Mouse (Mus musculus) stomach, embryonic 14.5 days (tissue): ENCODE measurements around the gene Nfatc3. TPM values are rescaled to one million over a fixed set of nuclear protein-coding genes. Genes with fewer than 3 reads are reported as not detected.

ENCODE experiments used
- ATAC-seq: fragments of 200-750 bp; cut with Nextera tagmentation; 2 replicates; pipeline ENCODE4 v1.8.0; 2017; ENCODE audit warnings: low read depth, moderate TSS enrichment; ENCODE audit not compliant: insufficient number of reproducible peaks, insufficient read depth, low FRiP score
- H3K27ac ChIP-seq: fragments of 300-500 bp; sonication (generic); 2 replicates; pipeline ENCODE4 v1.5.1; 2014; ENCODE audit warnings: mild to moderate bottlenecking, low read length, moderate library complexity, mixed read lengths
- H3K27me3 ChIP-seq: fragments of 300-500 bp; sonication (generic); 2 replicates; pipeline ENCODE4 v1.6.1; 2014; ENCODE audit warnings: low read length, control low read depth, mixed read lengths; ENCODE audit not compliant: control insufficient read depth, insufficient read depth
- H3K36me3 ChIP-seq: fragments of 300-500 bp; sonication (generic); 2 replicates; pipeline ENCODE4 v1.6.1; 2014; ENCODE audit warnings: mild to moderate bottlenecking, control low read depth, low read length, moderate library complexity, mixed read lengths; ENCODE audit not compliant: control insufficient read depth, insufficient read depth
- H3K4me1 ChIP-seq: fragments of 300-500 bp; sonication (generic); 2 replicates; pipeline ENCODE4 v1.6.1; 2014; ENCODE audit warnings: low read length, control low read depth, mixed read lengths; ENCODE audit not compliant: control insufficient read depth, insufficient read depth
- H3K4me2 ChIP-seq: fragments of 300-500 bp; sonication (generic); replicated peaks from 2 replicates; pipeline ENCODE4 v1.6.1; 2014; ENCODE audit warnings: low read depth, low read length, control low read depth
- H3K4me3 ChIP-seq: fragments of 300-500 bp; sonication (generic); 2 replicates; pipeline ENCODE4 v1.5.1; 2014; ENCODE audit warnings: low read depth, low read length, control low read depth
- H3K9ac ChIP-seq: fragments of 300-500 bp; sonication (generic); replicated peaks from 2 replicates; pipeline ENCODE4 v1.6.1; 2014; ENCODE audit warnings: low read depth, mild to moderate bottlenecking, control low read depth, low read length, moderate library complexity, mixed read lengths
- H3K9me3 ChIP-seq: fragments of 300-500 bp; sonication (generic); 2 replicates; pipeline ENCODE4 v1.6.1; 2016; ENCODE audit warnings: low read depth, low read length, control low read depth; ENCODE audit not compliant: control insufficient read depth
- WGBS: fragments of 180-500 bp; shearing (Covaris S2); extraction: QIAGEN DNeasy Blood & Tissue Kit; methylation state at CpG from one replicate; pipeline ENCODE4 v1.1.7; 2014; 5-methylcytosine and 5-hydroxymethylcytosine counted together
- polyA plus RNA-seq: library from polyadenylated mRNA; unstranded; fragments of >200 nt; fragmentation: Nextera tagmentation; extraction: Ambion mirVana; gene quantifications from 2 replicates; pipeline ENCODE4 v1.2.1, GENCODE M21; 2014

Gene Nfatc3
- polyA plus RNA-seq, 1 experiment from 2014 or later: 10.5 TPM

DNA sequence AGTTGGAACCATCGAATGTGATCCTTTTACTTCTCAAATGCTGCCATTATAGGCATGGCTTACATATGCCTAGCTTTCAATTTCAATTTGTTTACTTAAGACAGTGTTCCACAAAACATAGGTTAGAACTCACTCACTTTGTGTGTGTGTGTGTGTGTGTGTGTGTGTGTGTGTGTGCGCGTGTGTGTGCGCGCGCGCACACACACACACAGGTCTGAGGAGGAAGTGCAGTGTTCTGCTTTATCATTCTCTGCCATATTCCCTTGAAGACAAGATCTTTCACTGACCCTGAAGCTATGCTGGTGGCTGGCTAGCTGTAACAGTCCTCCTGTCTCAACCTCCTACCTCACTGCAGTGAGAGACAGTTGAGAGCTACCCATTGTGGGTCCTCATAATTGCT is 4.4 kb downstream of the Nfatc3 start:
- Histone ChIP-seq H3K9me3 (no peaks in the 10 kb centered on the region), H3K4me1 (peaks cover 13% of the 10 kb centered on the region), H3K4me2 (no peak overlapping the region), H3K36me3 (no peaks in the 10 kb centered on the region), H3K27ac (no peak overlapping the region), H3K27me3 (no peaks in the 10 kb centered on the region), H3K9ac (no peak overlapping the region), H3K4me3 (no peak overlapping the region)
- no peak for ATAC-seq
- WGBS: 87% methylated on average over 7 of the region's 7 CpGs

DNA sequence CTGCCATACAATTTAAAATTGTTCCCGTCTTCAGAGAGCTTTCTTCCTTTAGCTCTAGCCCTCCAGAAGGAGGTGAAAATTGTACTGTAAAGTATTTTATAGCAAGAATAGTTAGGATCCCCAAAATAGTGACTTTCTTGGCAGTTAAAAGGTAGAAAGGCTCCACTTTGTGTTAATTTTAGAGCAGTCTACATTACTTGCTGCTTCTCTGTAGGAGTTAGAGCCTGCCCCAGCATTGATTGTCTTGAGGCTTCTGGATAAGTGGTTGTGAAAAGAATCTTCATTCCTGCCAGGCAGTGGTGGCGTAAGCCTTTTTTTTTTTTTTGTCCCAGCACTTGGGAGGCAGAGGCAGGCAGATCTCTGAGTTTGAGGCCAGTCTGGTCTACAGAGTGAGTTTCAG is 8.1 kb downstream of the Nfatc3 start:
- H3K9ac ChIP-seq: no peak overlapping the region
- H3K4me1 ChIP-seq: peaks cover 7% of the 10 kb centered on the region
- WGBS: 95% methylated on average over 2 of the region's 2 CpGs
- no peak overlapping the region for H3K4me3 ChIP-seq
- no peaks in the 10 kb centered on the region for H3K27me3 ChIP-seq
- no peaks in the 10 kb centered on the region for H3K9me3 ChIP-seq
- no peak overlapping the region for H3K27ac ChIP-seq
- ATAC-seq: no peak
- H3K4me2 ChIP-seq: no peak overlapping the region
- no peaks in the 10 kb centered on the region for H3K36me3 ChIP-seq

DNA sequence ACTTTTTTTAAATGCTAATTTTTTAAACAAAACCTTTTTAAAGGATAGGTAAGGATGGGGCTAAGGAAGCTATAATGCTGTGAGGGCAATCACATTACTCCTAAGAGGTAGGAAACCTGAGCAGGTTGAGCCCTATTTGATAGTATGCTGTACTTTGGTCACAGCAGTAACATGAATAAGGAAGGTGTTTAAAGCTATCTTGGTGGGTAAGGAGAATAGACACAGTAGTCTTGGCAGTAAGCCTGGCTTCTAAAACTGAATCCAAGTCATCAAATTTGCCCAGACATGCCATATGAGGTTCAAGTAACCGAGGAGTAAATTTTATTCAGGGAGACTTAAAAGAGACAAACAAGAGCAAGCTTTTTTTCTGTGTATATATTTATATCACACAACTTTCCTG is 10.9 kb downstream of the Nfatc3 start:
- no peak overlapping the region for H3K4me3 ChIP-seq
- H3K36me3 ChIP-seq: no peaks in the 10 kb centered on the region
- H3K9ac ChIP-seq: no peak overlapping the region
- no peaks in the 10 kb centered on the region for H3K27me3 ChIP-seq
- H3K9me3 ChIP-seq: no peaks in the 10 kb centered on the region
- H3K4me1 ChIP-seq: no peaks in the 10 kb centered on the region
- 59% methylated on average over 1 of the region's 1 CpGs for WGBS
- no peak for ATAC-seq
- no peak overlapping the region for H3K4me2 ChIP-seq
- no peak overlapping the region for H3K27ac ChIP-seq

DNA sequence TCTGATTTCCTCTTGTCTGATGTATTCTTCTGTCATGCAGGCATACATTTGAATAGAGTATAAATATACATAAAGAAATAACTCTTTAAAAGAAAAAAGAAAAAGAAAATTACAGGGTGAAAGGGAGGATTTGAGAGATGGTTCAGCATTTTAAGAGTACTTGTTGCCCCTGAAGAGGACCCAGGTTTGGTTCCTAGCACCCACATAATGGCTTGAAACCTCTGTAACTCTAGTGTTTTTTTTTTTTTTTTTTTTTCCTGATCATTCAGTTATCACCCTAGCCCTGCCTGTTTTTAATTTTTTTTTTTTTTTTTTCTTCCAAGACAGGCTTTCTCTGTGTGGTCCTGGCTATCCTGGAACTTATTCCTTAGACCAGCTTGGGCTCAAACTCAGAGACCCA is 13.5 kb downstream of the Nfatc3 start:
- H3K36me3 ChIP-seq: no peaks in the 10 kb centered on the region
- no peak overlapping the region for H3K27ac ChIP-seq
- no peak overlapping the region for H3K4me2 ChIP-seq
- no peaks in the 10 kb centered on the region for H3K4me1 ChIP-seq
- no peak overlapping the region for H3K4me3 ChIP-seq
- H3K27me3 ChIP-seq: no peaks in the 10 kb centered on the region
- H3K9me3 ChIP-seq: no peaks in the 10 kb centered on the region
- no peak overlapping the region for H3K9ac ChIP-seq
- ATAC-seq: no peak

DNA sequence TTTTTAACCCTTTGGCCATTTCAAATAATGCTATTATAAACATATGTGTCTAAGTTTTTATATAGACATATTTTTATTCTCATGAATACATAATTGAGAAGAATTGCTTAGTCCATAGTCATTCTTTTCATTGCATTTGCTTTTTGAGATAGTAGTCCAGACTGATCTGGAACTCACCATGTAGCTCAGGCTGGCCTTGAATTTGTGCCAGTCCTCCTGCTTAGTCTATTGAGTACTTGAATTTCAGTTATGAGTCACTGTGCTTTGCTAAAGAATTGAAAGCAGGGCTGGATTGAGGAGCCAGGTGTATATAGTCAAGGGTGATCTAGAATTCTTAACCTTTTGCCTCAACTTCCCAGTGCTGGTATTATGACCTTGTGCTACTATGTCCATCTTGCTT is 15.6 kb downstream of the Nfatc3 start:
- no peak overlapping the region for H3K4me3 ChIP-seq
- H3K4me2 ChIP-seq: no peak overlapping the region
- H3K27ac ChIP-seq: no peak overlapping the region
- H3K9me3 ChIP-seq: no peaks in the 10 kb centered on the region
- H3K4me1 ChIP-seq: no peaks in the 10 kb centered on the region
- peaks cover 7% of the 10 kb centered on the region; the same call in 1 of the 2 replicates for H3K36me3 ChIP-seq
- ATAC-seq: no peak
- no peak overlapping the region for H3K9ac ChIP-seq
- no peaks in the 10 kb centered on the region for H3K27me3 ChIP-seq

DNA sequence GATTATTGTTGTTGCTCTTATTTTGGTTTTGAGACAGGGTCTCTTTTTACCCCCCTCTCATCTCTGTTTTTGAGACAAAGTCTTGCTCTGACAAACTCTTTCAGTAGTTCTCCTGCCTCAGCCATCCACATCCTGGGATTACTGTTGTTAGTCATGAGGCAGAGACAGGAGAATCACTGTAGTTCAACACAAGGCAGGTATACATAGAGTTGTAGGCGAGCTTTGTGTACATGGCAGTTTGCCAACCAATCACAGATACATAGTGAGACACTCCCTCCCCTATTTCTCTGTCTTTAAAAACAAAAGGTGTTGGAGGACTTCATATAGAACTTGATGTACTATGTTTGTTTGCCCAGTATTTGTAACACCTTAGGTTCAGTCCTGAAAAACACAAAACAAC is 16.0 kb downstream of the Nfatc3 start:
- H3K4me2 ChIP-seq: no peak overlapping the region
- no peak overlapping the region for H3K9ac ChIP-seq
- H3K4me3 ChIP-seq: no peak overlapping the region
- H3K4me1 ChIP-seq: no peaks in the 10 kb centered on the region
- H3K27me3 ChIP-seq: no peaks in the 10 kb centered on the region
- H3K9me3 ChIP-seq: no peaks in the 10 kb centered on the region
- H3K27ac ChIP-seq: no peak overlapping the region
- no peak for ATAC-seq
- peaks cover 11% of the 10 kb centered on the region; the same call in 1 of the 2 replicates for H3K36me3 ChIP-seq
- WGBS: 80% methylated on average over 1 of the region's 1 CpGs

DNA sequence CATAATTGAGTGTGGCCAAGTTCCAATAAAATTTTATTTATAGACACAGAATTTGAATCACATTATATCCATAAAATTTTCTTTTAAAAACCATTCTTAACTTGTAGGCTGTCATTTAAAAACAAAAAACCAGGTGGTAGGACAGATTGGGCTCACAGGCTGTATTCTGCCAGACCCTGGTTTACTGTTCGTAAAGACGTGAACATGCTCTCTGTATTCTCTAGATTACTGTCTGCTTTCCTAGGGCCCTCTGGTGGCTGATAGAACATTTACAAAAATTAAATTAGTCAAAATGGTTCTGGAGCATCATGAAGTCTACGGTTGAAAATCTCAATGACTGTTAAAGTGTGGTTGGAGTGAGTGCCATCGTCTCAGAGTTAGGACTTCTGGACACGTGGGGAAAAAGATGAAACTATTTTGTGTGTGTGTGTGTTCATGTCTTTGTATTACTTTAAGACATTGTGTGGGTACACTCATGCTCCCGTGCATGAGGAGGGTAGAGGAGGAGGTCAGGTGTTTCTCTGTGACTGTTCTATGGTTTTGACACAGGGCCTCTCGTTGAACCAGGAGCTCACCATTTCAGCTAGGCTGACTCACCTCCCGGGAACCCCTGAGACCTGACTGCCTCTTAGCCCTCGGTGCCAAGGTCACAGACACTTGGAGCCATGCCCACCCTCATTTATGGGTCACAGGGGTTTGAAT is 16.7 kb downstream of the Nfatc3 start:
- no peaks in the 10 kb centered on the region for H3K9me3 ChIP-seq
- no peak overlapping the region for H3K9ac ChIP-seq
- no peaks in the 10 kb centered on the region for H3K27me3 ChIP-seq
- no peak overlapping the region for H3K4me3 ChIP-seq
- H3K4me1 ChIP-seq: no peaks in the 10 kb centered on the region
- H3K4me2 ChIP-seq: no peak overlapping the region
- H3K36me3 ChIP-seq: peaks cover 11% of the 10 kb centered on the region; the same call in 1 of the 2 replicates
- no peak overlapping the region for H3K27ac ChIP-seq
- WGBS: 78% methylated on average over 9 of the region's 9 CpGs
- ATAC-seq: no peak

DNA sequence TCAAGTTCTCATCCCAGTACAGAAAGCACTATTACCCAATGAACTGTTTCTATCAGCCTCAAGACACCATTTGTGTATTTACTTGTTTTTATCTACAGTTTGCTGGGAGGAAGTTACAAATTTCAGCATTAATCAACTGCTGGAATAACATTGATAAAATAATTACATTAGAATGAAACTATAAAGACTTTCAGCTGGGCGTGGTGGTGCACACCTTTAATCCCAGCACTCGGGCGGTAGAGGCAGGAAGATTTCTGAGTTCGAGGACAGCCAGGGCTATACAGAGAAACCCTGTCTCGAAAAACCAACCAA is 17.2 kb downstream of the Nfatc3 start:
- no peak overlapping the region for H3K4me3 ChIP-seq
- WGBS: 90% methylated on average over 5 of the region's 5 CpGs
- H3K4me2 ChIP-seq: no peak overlapping the region
- no peaks in the 10 kb centered on the region for H3K9me3 ChIP-seq
- peaks cover 11% of the 10 kb centered on the region; the same call in 1 of the 2 replicates for H3K36me3 ChIP-seq
- H3K4me1 ChIP-seq: no peaks in the 10 kb centered on the region
- no peaks in the 10 kb centered on the region for H3K27me3 ChIP-seq
- ATAC-seq: no peak
- H3K27ac ChIP-seq: no peak overlapping the region
- no peak overlapping the region for H3K9ac ChIP-seq

DNA sequence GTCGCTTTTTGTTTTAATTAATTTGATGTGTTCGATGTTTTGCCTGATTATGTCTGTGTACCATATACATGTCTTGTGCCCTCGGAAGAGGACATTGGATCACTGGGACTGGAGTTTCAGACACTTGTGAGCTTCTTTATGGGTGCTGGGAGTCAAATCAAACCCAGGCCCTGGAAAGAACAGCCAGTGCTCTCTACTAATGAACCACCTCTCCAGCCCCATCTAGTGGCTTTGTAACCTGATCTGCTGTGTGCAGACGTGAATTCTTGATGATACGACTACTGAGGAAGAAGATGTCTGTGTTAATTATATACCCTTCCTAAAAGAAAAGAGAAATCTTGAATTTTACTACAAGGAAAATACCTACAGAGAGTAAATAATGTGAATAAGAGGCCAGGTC is 18.0 kb downstream of the Nfatc3 start:
- Histone ChIP-seq H3K27ac (no peak overlapping the region), H3K4me3 (no peak overlapping the region), H3K4me1 (no peaks in the 10 kb centered on the region), H3K36me3 (peaks cover 11% of the 10 kb centered on the region; the same call in 1 of the 2 replicates), H3K9ac (no peak overlapping the region), H3K4me2 (no peak overlapping the region), H3K9me3 (no peaks in the 10 kb centered on the region), H3K27me3 (no peaks in the 10 kb centered on the region)
- 70% methylated on average over 5 of the region's 5 CpGs for WGBS
- no peak for ATAC-seq
